Mouse (Mus musculus): ENCODE results near the gene Naa60.

DNA sequence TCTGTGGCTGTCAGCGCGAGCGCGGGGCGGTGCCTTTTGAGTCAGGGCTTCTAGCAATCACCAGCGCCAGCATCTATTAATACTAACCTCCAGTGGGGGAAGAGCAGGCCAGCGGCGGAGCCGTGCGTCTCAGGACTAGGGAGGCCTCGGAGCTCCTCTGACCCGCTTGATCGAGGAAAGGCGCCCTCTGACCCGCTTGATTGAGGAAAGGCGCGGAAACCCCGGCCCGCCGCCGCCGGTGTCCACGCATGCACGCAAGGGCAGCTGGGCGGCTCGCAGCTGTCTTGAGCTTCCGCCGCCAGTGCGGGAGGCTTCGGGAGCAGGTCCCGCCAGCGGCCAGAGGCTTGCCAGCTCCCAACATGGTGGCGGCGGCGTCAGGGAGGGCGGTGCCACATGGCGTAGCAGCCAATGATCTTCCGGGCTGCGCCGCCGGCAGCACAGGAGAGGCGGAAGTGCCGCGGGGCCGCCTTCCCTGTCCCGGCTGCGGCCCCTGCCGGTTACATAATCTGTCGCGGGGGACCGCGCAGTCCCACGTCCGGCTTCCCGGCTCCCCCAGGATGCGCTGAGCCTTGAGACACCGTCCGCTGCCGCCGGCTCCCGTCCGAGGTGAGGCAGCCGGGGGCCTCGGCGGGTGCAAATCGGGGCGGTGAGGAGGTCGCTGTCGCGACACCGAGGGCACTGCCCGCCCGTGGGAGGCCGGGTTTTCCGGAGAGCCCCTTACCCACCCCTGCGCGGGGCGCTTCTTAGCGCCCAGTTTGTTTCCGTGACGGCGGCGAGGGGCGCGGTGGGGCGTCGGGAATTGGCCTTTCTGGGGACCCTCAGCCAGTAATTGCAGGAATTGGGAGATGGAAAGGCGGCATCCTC is 12.3 kb downstream of the Naa60 start, which contains the start of the genes Zfp597 and Gm20695:
- TF ChIP-seq POLR2A (IDR thresholded peaks at IDR 0.05; ENCODE audit: low read depth, low read length) (peak; percentile 43; the same call in 1 of the 2 replicates), CTCF (IDR thresholded peaks at IDR 0.05; ENCODE audit: borderline replicate concordance, insufficient read depth, low read length) (no peak)
